Mouse (Mus musculus) adrenal gland, postnatal 4 days (tissue): ENCODE results near the gene Tcerg1l. TPM values are rescaled to one million over a fixed set of nuclear protein-coding genes. Genes with fewer than 3 reads are reported as not detected.
A peak's percentile ranks its signal among the peaks of the same experiment; 100 is the strongest.

Experiments
- DNase-seq, 2 experiments: peaks; one replicate each; pipeline ENCODE4 v3.0.0; 2021 to 2022; ENCODE audit warnings: low spot score in 2 of 2, mixed read lengths in 2 of 2
- long read RNA-seq, 2 experiments: library from polyadenylated mRNA; stranded (forward); transcript quantifications; one replicate each; pipeline ENCODE4 v2.0.0; 2021
- total RNA-seq, 2 experiments: library from RNA; stranded (reverse); gene quantifications; 2 replicates each; pipeline ENCODE4 v1.2.3; 2021

Gene Tcerg1l
- 1 to 10 TPM; 1.6 TPM for total RNA-seq
- long read RNA-seq, experiment 1, result 0 reads
- long read RNA-seq, experiment 2, partial matches to known transcripts, result 0 of 6 reads
- long read RNA-seq, experiment 2, other reads (novel, unspliced or antisense), result 2 of 6 reads

DNA sequence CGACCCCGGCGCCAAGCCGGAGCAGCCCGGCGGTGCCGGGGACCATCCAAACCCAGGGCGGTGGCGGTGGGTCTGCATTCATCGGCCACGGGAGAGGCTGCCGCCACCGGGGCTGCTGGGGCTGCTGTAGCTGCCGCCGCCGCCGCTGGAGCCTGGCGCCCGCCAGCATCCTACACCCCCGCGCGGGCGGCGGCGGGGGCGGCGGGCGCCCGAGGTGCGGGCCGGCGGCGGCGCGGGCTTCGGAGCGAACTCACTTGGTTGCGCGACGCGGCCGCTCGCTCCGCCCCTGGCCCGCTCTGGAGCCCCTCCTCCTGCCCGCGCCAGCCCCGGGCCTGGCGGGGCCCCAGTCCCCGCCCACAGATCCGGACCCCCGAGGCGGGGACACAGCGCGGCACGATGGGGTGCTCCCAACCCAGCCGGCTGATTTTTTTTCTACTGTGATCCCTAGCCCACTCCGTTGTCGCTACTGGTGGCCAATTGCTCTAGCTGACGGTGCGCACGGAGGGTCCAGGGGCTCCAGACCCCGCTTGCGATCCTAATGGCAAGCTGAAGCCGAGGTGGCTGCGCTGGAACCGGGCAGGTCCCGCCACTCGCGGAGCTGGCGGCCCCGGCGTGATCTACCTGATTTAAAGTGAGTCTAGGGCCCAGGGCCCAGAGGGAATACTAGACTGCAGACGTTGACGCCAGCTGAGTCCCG, at the start of gene Tcerg1l:
Gene Tcerg1l (minus strand): TSS at position 246 of the 697 bp plus-strand sequence.
- no peak for DNase-seq

DNA sequence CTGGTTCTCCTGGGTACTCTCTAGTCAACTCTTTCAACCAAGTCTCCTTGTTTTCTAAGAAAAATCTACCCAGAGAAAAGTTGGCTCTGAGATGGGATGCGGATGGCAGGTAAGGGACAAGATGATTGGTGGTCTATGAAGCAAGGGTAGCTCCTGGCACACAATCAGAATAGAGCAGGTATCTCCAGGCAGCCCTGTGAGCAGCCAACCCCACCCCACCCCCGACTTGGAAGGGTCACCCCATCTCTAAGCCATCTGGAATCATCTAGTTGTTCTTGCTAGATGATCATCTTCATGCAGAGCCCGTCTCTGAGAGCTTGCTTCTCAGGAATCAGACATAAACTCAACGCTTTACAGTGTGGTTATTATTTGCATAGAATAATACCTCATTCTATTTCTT, 44.6 kb upstream of the Tcerg1l start:
- no peak for DNase-seq

DNA sequence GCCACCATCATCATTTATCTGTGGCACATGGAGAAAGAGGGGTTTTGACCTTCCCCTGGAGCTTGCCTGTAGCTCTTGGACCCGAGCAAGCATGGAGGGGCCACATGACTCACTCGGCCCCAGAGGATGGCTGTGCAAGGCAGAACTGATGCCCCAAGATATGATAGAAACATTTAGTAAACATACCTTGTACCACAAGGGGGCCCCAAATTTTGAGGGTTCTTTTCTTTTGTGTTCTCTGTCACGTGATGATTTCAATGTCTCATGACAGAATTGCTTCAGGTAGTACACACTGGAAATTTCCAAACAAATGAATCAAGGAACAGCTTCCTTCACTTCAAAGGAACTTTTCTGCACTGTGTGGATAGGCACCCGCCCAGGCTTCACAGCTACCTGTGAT, 35.0 kb upstream of the Tcerg1l start:
- DNase-seq, result no peak

DNA sequence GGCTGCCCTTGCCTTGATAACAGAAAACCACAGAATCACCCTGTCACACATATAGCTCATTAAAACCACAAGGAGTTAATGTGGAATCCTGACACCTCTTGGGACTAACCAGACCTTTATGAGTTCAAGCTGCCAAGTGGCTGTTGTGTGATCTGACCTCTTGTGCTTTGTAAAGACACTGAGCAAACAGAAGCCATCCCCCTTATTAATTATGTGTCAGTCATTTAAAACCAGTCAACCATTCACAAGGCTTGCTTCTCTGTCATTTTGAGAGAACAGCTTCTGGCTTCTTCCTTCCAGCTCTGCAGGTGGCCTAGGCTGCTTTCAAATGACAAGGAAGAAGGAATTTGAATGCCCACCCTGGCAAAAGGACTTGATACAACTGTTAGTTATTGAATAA, 33.9 kb upstream of the Tcerg1l start:
- no peak for DNase-seq

DNA sequence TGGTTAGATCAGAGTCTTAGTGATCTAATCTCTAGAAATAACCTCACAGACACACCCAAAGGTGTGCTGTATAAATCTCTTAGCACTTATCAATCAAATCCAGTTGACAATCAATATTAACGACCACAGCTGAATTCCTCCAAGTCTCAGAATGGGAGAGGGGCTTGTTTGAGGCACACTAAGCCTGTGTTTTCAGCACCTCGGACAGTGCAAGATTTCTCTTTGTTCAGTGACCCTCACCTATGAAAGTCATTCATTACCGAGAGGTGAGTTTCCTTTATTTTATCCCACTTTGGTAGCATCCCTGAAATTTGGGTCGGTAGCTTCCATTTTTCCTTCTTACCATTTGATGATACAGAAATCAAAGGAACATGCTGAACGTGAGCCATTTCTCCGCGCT, 32.4 kb upstream of the Tcerg1l start:
- no peak for DNase-seq

DNA sequence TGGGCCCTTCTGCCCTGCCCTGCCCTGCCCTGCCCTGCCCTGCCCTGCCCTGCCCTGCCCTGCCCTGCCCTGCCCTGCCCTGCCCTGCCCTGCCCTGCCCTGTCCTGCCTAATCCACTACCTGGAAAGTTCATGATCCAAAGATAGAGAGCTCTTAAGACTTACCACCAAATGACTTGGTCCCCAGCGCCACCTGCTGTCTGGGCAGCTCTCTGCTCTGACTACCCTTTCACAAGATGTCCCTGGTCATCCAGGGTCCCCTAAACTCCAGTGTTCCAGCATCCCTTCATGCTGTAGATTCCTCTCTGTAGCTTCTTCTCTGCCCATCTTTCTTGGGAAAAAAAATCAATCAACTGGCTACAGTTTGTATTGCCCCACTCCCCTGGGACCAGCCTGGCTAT, 31.3 kb upstream of the Tcerg1l start:
- DNase-seq, result peak in 1 of 2 experiments; percentile 12

DNA sequence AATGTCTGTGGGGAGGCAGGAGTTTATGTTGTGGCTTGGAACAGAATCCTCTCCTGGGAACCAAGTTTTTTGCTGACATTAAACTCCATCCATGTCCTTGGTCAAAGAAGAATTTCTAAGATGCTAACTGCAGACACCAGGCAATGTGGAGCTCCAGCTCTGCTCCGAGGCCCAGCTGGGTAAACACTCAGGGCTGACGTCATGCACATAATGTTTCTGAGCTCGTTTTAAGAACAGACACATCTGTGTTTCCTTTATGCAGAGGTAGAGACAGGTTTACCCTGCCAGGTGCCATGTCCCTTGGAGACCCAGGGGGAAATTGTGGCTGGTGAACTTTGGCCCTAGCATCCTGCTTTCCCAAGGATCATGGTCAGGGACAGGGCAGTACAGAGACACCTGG, 29.9 kb upstream of the Tcerg1l start:
- no peak for DNase-seq

DNA sequence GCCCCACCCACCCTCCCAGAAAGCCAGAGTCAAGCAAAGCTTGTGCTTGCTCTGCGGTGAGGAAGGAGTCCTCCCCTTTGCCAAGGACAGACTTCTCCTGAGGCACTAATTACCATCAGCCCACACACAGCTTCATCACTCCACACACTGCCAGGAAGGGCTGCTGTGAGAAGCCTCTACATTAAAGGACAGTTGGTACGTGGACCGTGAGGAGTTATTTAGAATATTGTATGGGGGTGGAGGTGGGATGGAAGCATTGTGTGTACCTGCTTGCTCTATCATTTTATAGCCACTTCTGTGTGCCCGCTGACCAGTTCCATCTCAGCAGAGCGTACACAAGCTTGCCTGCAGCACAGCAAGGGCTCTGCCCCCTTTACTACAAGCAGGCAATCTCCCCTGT, 16.0 kb upstream of the Tcerg1l start:
- no peak for DNase-seq

DNA sequence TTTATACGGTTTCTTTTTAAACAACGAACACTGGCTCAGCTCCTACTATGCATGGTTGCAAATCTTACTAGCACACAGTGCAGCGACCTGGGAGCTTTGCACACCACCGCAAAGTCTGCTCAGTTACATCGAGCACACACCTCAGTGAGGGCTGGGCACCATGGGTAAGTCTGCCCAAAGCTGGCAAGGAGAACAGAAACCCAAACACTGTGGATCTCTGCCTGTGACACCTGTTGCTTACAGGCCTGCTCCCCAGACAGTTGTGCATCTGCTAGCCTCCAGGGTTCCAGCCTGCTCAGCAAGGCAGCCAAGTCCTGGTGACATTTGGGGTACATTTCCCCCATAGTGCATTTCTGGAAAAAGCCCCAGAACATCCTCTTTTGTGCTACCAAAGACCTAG, 4.1 kb upstream of the Tcerg1l start:
- no peak for DNase-seq

DNA sequence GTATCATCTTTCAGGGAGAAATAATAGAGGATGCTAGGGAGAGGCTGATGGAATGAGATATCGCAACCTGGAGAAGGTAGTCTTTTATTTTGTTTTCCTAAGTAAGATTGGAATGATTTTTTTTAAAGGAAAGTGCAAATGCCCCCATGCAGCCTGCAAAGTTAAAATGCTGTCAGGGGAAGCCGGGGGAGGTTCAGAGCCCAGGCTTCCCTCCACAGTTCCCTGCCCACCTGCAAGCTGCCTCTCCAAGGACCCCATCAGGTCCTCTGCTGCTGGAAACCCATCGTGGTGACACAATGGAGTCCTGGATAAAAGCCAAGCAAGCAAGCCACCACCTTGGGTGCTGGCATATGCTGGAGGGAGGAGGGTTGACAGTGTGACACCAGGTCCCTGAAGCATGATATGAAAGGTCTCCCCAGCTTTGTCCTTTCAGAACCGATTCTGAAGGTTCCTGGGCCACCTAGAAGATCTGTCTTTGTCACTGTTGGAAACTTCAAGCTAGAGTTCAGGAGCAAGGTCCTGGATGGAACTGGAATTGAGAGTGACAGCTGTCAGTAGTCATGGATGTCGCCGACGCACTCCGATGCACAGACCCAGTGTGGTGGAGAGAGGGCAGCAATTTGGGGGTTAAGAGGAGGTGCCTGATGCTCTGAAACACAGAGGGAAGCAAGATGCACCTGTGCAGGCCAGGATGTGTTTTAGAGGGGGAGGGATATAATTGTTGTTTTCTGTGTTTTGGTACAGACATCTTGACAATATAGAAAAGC, 3.2 kb upstream of the Tcerg1l start:
- no peak for DNase-seq

DNA sequence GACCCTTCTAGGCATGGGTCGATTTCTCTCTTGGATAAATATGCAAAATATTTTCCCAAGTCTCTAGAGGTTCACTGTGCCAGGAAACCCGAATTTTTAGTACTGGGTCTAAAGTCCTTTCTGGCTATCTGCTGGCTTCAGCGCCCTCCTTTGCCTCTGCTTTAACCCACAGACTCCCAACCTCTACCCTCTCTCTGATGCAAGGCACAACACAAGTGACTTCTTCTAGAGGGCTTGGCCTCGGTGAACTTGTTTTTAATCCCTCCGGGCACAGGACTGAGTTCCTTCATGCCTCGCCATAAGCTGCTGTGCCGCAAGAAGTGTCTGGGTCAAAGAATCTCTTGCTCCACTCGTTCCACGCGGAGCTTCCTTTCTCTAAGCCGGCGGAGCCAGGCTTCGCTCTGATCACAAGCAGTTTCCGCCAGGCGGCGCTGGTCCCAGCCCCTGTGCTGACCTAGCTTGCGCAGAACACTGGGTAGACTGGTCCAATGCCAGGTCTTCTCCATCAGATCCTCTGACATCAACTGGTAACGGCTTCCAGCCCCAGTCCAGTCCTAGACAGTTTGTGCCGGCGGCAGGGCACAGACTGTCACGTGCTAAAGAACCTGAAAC, 758 bp upstream of the Tcerg1l start:
- peak in 1 of 2 experiments; percentile 8 for DNase-seq

DNA sequence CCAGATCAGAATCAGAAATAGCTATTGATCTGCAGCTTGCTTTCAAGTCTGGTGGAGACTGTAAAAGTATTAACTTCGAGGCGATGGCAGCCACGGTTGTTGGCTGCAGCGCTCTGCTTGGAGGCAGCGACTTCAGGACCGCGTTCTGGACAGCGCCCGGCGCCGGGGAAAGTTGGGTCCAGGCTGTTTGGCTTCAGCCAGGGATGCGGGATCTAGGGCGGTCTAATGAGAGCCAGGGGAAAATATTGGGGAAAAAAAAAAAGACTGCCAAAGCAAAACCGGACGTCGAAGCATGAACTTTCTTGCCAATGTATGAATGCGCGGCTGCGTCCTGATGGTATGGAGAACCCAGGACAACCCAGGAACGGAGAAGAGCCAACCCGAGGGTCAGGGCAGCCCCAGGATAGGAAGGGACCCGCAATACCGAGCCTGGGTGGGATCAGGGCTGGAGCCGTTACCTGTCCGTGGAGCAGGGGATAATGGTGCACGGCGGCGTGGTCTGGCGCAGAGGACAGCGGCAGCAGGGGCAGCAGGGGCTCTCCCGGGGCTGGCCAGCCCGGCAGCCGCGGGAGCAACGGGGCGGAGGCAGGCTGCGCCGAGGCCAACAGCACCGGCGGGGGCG, 556 bp downstream of the Tcerg1l start:
- peak in 1 of 2 experiments; percentile 19 for DNase-seq

DNA sequence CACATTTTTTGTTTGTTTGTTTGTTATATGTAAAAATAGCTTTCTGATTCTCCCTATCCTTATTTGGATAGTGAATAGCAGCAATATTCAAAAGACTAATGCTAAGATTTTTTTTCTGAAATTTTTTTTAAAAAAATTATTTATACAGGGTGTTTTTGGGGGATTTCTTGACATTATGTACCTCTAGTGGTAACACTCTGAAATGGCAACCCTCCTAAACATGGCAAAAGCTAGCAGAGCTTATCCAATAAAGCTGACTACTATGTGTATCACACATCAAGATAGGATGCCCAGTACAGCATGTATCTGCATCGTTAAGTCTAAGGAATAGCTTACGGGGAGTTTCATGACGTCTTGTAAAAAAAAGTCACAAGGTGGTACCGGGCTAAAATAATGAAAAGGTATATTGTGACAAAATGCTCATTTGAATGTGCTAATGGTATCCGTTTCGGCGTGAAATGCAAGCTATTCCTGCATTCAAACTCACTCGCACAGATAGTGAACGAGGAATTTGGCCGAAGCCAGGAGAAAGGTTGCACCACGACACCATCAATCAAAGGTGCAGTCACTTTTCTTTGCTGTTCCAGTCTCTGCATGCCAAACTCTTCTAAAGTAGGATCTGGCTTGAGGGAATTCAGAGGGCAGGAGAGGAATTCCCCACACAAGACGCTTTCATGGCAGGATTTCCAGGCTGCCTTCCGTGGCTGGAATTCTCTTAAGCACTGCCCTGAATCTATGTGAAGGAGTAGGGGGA, 1.2 kb downstream of the Tcerg1l start:
- no peak for DNase-seq

DNA sequence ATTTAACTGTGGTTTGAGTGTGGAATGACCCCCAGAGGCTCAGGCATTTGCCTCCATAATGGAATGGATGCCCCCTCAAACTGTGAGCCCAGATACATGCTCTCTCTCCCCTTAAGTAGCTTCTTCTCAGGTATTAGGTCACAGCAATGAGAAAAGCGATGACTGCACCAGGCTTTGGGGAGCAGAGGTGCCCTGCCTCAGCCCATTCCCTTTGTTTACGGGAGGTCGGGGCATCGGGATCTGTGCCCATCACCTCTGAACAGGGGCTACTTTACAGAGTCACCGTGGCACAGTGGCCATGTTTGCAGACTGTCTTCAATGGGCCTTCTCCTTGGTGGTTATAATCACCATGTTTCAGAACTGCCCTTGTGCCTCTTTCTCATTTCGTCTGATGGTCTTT, 7.6 kb downstream of the Tcerg1l start:
- no peak for DNase-seq

DNA sequence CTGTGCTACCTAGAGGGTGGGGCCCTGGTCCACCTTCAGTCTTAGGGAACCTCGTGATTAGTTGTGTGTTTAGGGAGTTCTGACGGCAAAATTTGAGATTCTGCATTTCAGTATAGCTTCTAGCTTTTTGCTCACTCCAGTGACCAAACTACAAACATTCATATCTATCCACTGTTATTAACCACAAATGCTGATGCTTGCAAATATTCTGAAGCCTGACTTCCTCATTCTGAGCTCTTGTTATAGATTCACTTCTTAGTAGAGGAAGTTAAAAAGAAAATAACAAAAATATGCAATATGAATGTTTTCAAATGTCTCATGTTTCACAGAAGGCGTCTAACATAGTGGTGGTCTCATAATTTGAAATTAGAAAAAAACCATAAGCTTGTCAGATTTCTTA, 8.5 kb downstream of the Tcerg1l start:
- DNase-seq, result no peak

DNA sequence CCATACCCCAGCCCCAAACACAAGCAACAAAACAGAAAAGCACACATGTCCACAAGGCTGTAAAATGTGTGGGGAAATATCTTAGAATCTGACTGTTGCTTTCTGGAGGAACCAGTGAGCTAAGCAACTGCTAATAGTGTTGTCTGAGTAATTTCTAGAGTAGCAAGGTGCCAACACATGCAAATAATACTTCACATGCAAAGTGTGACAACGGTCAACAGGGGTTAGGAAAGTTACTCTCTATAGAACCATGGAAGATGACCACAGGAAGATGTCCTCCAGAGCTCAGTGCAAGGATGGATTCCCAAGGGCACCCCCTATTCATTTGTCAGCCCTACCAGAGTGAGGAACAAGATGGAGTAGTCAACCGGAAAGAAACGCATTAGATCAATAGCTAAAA, 18.3 kb downstream of the Tcerg1l start:
- no peak for DNase-seq

DNA sequence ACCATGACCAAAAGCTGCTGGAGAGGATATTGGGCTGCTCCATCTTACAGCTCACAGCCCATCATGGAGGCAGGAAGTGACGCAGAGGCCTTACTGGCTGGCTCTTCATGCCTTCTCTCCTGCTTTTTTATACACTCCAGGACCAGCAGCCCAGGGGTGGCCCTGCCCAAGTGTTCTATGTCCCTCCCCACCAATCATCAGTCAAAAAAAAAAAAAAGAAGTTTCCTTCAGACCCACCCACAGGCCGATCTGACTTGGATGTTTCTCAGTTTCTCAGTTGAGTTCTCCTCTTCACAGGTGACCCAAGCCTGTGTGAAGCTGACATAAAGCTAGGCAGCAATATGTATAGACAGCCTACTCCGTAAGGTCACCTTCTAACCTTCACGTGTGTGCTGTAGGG, 19.0 kb downstream of the Tcerg1l start:
- no peak for DNase-seq

DNA sequence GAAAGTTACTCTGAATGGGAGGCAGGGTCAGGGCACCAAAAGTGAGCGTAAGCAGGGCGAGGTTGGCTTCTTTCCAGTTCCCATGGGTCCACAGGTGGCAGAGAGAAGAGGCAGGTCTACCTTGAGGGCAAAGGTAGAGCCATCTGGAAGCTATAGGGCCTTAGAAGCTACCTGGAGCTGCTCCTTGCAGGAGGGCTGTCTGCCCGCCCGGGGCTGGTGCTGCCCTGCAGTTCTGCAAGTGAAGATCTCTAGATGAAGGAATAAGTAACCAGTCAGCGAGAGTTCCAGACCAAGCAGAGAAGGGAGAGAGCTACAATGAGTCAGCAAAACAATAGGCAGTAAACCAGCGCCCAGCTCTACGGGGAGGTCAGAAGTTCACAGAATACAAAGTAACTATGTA, 22.0 kb downstream of the Tcerg1l start:
- no peak for DNase-seq

DNA sequence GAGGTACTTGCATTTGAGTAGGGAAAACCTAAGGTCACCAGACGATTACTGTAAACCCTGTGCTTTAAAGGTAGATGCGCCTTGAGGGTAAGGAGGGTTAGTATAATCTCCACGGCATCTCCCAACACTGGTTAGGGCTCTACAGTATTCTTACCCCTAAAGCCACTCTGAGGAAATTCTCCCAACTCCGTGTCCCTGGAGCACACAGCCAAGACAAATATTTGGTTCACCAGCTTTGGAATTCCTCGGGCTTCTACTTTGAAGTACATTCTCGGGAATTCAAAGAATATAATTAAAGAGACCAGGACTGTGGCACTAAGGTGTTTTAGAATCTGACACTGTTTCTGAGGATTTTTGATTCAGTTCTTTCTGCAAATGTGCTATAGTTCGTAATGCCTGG, 23.2 kb downstream of the Tcerg1l start:
- no peak for DNase-seq

DNA sequence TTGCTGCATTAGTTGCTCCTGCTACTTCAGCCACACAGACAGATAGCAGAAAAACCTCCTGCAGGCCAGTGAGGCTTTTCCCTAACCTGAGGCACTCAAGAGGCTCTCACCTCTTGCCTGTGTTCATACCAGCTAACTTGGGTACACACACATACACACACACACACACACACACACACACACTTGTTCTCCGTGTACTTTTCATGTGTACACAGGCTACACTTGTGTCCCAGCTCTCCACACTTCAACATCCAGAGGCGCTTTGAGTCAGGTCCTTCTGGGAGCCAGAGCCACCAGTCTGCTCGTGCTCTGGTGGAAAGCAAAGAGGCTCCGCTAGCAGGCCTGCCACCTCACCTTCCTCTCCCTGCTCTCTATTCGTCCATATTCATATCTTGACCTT, 24.0 kb downstream of the Tcerg1l start:
- DNase-seq, result no peak

DNA sequence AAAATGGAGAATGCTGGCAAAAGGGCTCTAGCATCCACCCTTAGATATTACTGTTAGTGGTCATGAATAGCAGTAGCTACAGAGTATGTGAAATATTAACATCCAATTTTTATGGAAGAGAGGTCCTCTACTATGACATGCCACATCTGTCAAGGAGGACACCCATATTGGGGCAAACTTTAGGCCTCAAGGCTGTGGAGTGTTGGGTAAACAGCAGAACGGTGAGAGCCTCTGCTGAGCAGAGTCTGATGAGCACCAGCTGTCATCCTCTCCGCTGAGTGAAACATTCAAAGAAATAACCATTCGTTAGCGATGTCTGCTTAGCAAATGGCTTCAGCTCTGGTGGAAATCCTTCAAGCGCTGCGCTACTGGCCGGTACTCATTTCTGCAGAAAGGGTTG, 30.0 kb downstream of the Tcerg1l start:
- DNase-seq, result no peak
